Mouse (Mus musculus) liver, adult 2 months (tissue): ENCODE data around the gene Pik3cb.

ENCODE experiments used
- CTCF ChIP-seq: fragments of 200-500 bp; IDR thresholded peaks from 2 replicates; pipeline ENCODE4 v1.5.1; 2011; ENCODE audit warnings: low read depth, low read length, control low read depth
- POLR2A ChIP-seq: fragments of 200-500 bp; IDR thresholded peaks from 2 replicates; pipeline ENCODE4 v1.6.1; 2011; ENCODE audit warnings: low read length, control low read depth; ENCODE audit not compliant: insufficient read depth; ENCODE audit errors: extremely low read depth

DNA sequence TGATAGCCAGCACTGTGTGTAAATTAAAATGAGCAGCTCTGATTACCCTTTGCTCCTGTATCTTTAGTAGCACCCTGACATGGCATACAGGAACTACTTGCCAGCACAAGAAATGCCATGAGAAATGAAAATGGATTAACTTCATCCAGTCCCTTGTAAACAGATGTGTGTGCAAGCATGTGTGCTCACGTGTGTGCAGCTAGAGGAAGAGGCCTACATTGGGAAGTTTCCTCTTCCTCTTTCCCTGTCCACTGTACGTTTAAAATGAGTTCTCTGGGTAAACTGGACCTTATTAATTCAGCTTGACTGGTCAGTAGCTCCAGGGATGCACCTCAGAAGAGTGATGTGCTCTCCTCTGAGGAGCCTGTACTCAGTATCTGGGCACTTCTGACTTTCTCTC is 66.0 kb downstream of the Pik3cb start:
- TF ChIP-seq CTCF (no peak), POLR2A (no peak)
